Mouse (Mus musculus) erythroblast, embryonic 14.5 days (primary cell): ENCODE results near the gene Gm29735.

Source experiments
- GATA1 ChIP-seq: IDR thresholded peaks from 2 replicates; pipeline ENCODE4 v1.6.1; 2012; ENCODE audit warnings: low read length, inconsistent platforms, mixed read lengths
- TAL1 ChIP-seq: IDR thresholded peaks from 3 replicates; pipeline ENCODE4 v1.6.1; 2012; ENCODE audit warnings: low read length, inconsistent platforms, mixed read lengths

GRCm38 (mm10) chr7:142155308-142155707 is 1.6 kb downstream of the Gm29735 start:
- TF ChIP-seq GATA1 (no peak), TAL1 (no peak)
